Mouse (Mus musculus) limb, embryonic 11.5 days (tissue): ENCODE results near the gene Dmac2. TPM values are rescaled to one million over a fixed set of nuclear protein-coding genes. Genes with fewer than 3 reads are reported as not detected.

Experiments used
- ATAC-seq: fragments of 200-750 bp; cut with Nextera tagmentation; 2 replicates; pipeline ENCODE4 v1.8.0; 2017; ENCODE audit warnings: low read depth; ENCODE audit not compliant: insufficient number of reproducible peaks, low FRiP score, low TSS enrichment
- DNase-seq: peaks from one replicate; pipeline ENCODE4 v3.0.0-alpha.2; 2015; ENCODE audit warnings: low spot score
- H3K27ac ChIP-seq: fragments of 300-500 bp; sonication (generic); replicated peaks from 2 replicates; pipeline ENCODE4 v1.5.1; 2014; ENCODE audit warnings: low read depth, mild to moderate bottlenecking, low read length
- H3K27me3 ChIP-seq: fragments of 300-500 bp; sonication (generic); 2 replicates; pipeline ENCODE4 v1.6.1; 2014; ENCODE audit warnings: mild to moderate bottlenecking, low read length, mixed read lengths; ENCODE audit not compliant: control insufficient read depth, insufficient read depth
- H3K36me3 ChIP-seq: fragments of 300-500 bp; sonication (generic); 2 replicates; pipeline ENCODE4 v1.6.1; 2014; ENCODE audit warnings: mild to moderate bottlenecking, low read length, moderate library complexity, mixed read lengths; ENCODE audit not compliant: control insufficient read depth, insufficient read depth
- H3K4me1 ChIP-seq: fragments of 300-500 bp; sonication (generic); 2 replicates; pipeline ENCODE4 v1.6.1; 2014; ENCODE audit warnings: low read length, mixed read lengths; ENCODE audit not compliant: control insufficient read depth, insufficient read depth
- H3K4me2 ChIP-seq: fragments of 300-500 bp; sonication (generic); 2 replicates; pipeline ENCODE4 v1.6.1; 2014; ENCODE audit warnings: low read depth, mild to moderate bottlenecking, moderate library complexity; ENCODE audit not compliant: severe bottlenecking
- H3K4me3 ChIP-seq: fragments of 300-500 bp; sonication (generic); 2 replicates; pipeline ENCODE4 v1.5.1; 2014; ENCODE audit warnings: low read depth, low read length
- H3K9ac ChIP-seq: fragments of 300-500 bp; sonication (generic); 2 replicates; pipeline ENCODE4 v1.6.1; 2014; ENCODE audit warnings: mild to moderate bottlenecking, low read length
- H3K9me3 ChIP-seq: fragments of 300-500 bp; sonication (generic); 2 replicates; pipeline ENCODE4 v1.6.1; 2016; ENCODE audit warnings: low read length; ENCODE audit not compliant: control insufficient read depth
- WGBS: fragments of 180-500 bp; shearing (Covaris S2); extraction: QIAGEN DNeasy Blood & Tissue Kit; methylation state at CpG from one replicate; pipeline ENCODE4 v1.1.7; 2014; 5-methylcytosine and 5-hydroxymethylcytosine counted together
- polyA plus RNA-seq: library from polyadenylated mRNA; unstranded; fragments of >200 nt; fragmentation: Nextera tagmentation; extraction: Ambion mirVana; gene quantifications from 2 replicates; pipeline ENCODE4 v1.2.1, GENCODE M21; 2014

Gene Dmac2
- polyA plus RNA-seq, 1 experiment from 2014 or later, result 36.9 TPM

DNA sequence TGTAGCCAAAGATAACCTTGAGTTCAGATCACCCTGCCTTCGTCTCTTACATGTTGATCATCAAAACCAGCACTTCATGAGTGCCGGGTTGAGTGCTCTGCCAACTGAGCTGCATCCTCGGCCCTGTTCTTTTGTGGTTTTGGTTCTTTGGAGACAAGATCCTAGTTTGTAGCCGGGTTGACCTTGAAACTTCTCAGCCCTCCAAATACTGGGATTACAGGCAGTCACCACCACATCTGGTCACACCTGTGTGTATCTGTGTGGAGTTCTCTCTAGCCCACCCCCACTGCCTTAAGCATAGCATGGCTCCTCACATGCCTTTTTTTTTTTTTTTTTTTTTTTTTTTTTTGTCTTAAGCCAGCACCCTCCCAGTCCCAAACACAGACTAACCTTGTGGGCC lies 50.9 kb downstream of the Dmac2 start:
- 89% methylated on average over 4 of the region's 4 CpGs for WGBS
- Histone ChIP-seq H3K9ac (no peak overlapping the region), H3K4me2 (no peak overlapping the region), H3K27ac (no peak overlapping the region), H3K4me3 (no peak overlapping the region), H3K36me3 (0 out of 2 replicates have a peak, but pooled peaks cover 5% of the 10 kb centered on the region), H3K27me3 (peaks cover 15% of the 10 kb centered on the region), H3K4me1 (no peaks in the 10 kb centered on the region), H3K9me3 (no peaks in the 10 kb centered on the region; the same call in 1 of the 2 replicates)
- DNase-seq, result no peak
- ATAC-seq, result no peak

DNA sequence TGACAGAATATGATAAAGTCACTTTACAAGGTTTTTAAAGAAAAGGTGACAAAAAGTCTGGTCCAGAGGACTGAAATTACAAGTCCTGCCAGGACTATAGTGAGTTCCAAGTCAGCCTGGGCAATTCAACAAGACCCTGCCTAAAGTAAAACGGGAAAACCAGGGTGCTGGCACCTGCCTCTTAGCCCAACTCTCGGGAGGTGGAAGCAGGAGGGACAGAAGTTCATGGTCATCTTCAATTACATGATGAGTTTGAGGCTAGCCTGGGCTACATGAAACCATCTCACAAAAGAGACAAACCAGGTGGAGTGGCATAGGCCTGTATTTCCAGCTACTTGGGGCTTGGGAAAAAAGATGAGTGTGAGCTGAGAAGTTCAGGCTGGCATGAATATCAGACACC lies 52.5 kb downstream of the Dmac2 start:
- Histone ChIP-seq H3K9me3 (no peaks in the 10 kb centered on the region; the same call in 1 of the 2 replicates), H3K4me1 (no peaks in the 10 kb centered on the region), H3K36me3 (0 out of 2 replicates have a peak, but pooled peaks cover 5% of the 10 kb centered on the region), H3K27ac (no peak overlapping the region), H3K4me2 (no peak overlapping the region), H3K4me3 (no peak overlapping the region), H3K27me3 (peaks cover 24% of the 10 kb centered on the region), H3K9ac (no peak overlapping the region)
- 71% methylated on average over 2 of the region's 2 CpGs for WGBS
- DNase-seq (no peak), ATAC-seq (no peak)

DNA sequence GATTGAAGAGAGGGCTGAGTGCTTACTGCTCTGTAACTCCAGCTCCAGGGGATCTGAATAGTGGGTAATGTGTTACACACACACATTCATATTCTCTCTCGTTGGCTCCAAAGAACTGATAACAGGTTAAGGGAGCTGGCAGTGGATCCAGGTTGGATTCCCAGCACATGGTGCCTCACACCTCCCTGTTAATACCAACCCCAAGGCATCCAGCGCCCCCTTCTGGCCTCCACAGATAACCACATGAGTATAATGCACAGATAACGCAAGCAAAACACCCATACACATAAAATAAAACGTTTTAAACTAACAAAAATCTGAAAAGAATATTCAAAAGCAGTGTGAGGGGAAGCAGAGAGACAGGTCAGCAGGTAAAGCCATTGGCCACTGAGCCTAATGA lies 53.2 kb downstream of the Dmac2 start:
- H3K4me2 ChIP-seq, result no peak overlapping the region
- H3K36me3 ChIP-seq, result 0 out of 2 replicates have a peak, but pooled peaks cover 5% of the 10 kb centered on the region
- ATAC-seq (no peak), DNase-seq (no peak)
- no peak overlapping the region for H3K4me3 ChIP-seq
- H3K9ac ChIP-seq, result no peak overlapping the region
- WGBS, result 49% methylated on average over 4 of the region's 4 CpGs
- H3K27me3 ChIP-seq, result peaks cover 24% of the 10 kb centered on the region
- H3K27ac ChIP-seq, result no peak overlapping the region
- no peaks in the 10 kb centered on the region; the same call in 1 of the 2 replicates for H3K9me3 ChIP-seq
- no peaks in the 10 kb centered on the region for H3K4me1 ChIP-seq

DNA sequence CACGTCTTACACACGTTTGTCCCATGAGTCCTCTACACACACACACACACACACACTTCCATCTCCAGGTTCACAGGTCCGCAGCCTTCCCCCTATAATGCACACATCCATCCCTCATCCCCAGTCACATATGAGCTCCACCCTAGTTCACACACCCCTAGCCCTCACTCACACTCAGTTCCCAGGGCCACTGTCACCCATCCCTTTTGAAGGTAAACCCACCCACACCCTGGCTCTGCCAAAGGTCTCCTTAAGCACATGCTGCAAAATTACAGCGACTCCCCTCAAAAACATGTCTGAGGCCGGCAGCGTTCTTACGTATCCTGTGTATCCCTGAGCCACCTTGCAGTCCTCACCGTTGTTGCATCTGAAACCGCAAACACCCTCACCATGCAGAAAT lies 55.1 kb downstream of the Dmac2 start:
- WGBS, result 31% methylated on average over 9 of the region's 9 CpGs
- H3K4me2 ChIP-seq, result peak overlapping the region; percentile 51; the same call in 1 of the 2 replicates
- DNase-seq, result no peak
- ATAC-seq, result no peak
- H3K27ac ChIP-seq, result no peak overlapping the region
- no peaks in the 10 kb centered on the region; the same call in 1 of the 2 replicates for H3K9me3 ChIP-seq
- H3K4me1 ChIP-seq, result no peaks in the 10 kb centered on the region
- no peak overlapping the region for H3K9ac ChIP-seq
- H3K27me3 ChIP-seq, result peaks cover 24% of the 10 kb centered on the region
- H3K4me3 ChIP-seq, result no peak overlapping the region
- no peaks in the 10 kb centered on the region for H3K36me3 ChIP-seq

DNA sequence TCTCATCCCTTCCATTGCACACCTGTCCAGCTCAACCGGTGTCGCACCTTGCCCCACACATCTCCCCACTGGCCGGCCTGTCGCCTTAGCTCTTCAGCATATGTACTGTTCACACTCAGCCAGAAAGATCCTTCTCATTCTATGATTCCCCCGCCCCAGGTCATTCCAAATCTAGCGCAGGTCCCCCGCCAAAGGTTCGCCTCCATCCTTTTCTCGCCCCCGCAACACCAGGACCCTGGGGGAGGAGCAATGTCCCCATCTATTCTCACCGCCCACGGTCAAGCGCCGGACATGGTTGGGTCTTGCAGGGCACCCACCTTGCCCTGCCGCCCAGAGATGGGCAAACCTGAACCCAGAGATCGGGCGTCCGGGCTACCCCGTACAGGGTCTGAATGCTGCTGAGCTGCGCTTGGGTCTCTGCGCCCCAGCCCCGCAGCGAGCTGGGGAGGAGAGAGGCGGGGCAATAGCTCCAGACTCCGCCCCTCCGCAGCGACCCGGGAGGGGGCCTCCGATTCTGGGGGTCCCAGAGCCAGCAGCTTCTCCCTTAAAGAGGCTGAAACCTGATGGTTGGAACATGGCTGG lies 55.6 kb downstream of the Dmac2 start, which contains the start of gene Tmem91:
Gene Tmem91, minus strand, starts transcription at position 448 of the 582 bp plus-strand sequence.
- Histone ChIP-seq H3K4me1 (no peaks in the 10 kb centered on the region), H3K9me3 (no peaks in the 10 kb centered on the region; the same call in 1 of the 2 replicates), H3K4me3 (peak within 1 kb of the TSS; percentile 22), H3K36me3 (no peaks in the 10 kb centered on the region), H3K27me3 (peaks cover 24% of the 10 kb centered on the region), H3K27ac (no peak within 1 kb of the TSS), H3K9ac (peak within 1 kb of the TSS; percentile 34; the same call in 1 of the 2 replicates), H3K4me2 (peak within 1 kb of the TSS; percentile 51)
- no peak for ATAC-seq
- WGBS, result 3% methylated on average over 29 of the region's 29 CpGs
- DNase-seq, result peak; percentile 26

Other genes with a start within 250 kb of the Dmac2 start
- gene Cnfn, start 249.7 kb upstream of the Dmac2 start, polyA plus RNA-seq, result not detected in 2 replicates
- gene Lipe, start 220.7 kb upstream of the Dmac2 start, polyA plus RNA-seq, result 4.2 and 4.5 TPM in 2 replicates
- 0.33 and 0.44 TPM in 2 replicates for gene Cxcl17, start 206.5 kb upstream of the Dmac2 start, polyA plus RNA-seq
- 0.85 and 1.4 TPM in 2 replicates for gene Ceacam1, start 141.8 kb upstream of the Dmac2 start, polyA plus RNA-seq
- 0.11 TPM in 1 of 2 replicates, not detected in the other for gene Ceacam2, start 79.6 kb upstream of the Dmac2 start, polyA plus RNA-seq
- not detected in 2 replicates for gene Erich4, start 3.5 kb upstream of the Dmac2 start, polyA plus RNA-seq
- 0.87 and 1.2 TPM in 2 replicates for gene B3gnt8, start 7.2 kb downstream of the Dmac2 start, polyA plus RNA-seq
- gene Bckdha, start 39.6 kb downstream of the Dmac2 start, polyA plus RNA-seq, result 49.3 and 54.7 TPM in 2 replicates
- gene Exosc5, start 39.8 kb downstream of the Dmac2 start, polyA plus RNA-seq, result 70.0 and 73.8 TPM in 2 replicates
- 1.7 and 2.2 TPM in 2 replicates for gene Tmem91, start 55.8 kb downstream of the Dmac2 start, polyA plus RNA-seq
- gene B9d2, start 61.4 kb downstream of the Dmac2 start, polyA plus RNA-seq, result 30.7 and 31.7 TPM in 2 replicates
- 1.6 and 1.9 TPM in 2 replicates for gene Tgfb1, start 67.6 kb downstream of the Dmac2 start, polyA plus RNA-seq
- gene Ccdc97, start 99.7 kb downstream of the Dmac2 start, polyA plus RNA-seq, result 33.1 and 35.3 TPM in 2 replicates
- gene Hnrnpul1, start 135.3 kb downstream of the Dmac2 start, polyA plus RNA-seq, result 82.9 and 87.8 TPM in 2 replicates
- 32.1 and 32.5 TPM in 2 replicates for gene Axl, start 169.3 kb downstream of the Dmac2 start, polyA plus RNA-seq
- gene Cyp2s1, start 197.5 kb downstream of the Dmac2 start, polyA plus RNA-seq, result 1.6 and 1.9 TPM in 2 replicates